Mouse (Mus musculus): ENCODE results near the gene Cdh22. TPM values are rescaled to one million over a fixed set of nuclear protein-coding genes. Genes with fewer than 3 reads are reported as not detected.
A peak's percentile ranks its signal among the peaks of the same experiment; 100 is the strongest.

Gene Cdh22
- 1.0 and 1.8 TPM in 2 replicates for polyA plus RNA-seq (2015; fragmentation: Nextera tagmentation; extraction: Ambion mirVana)

DNA sequence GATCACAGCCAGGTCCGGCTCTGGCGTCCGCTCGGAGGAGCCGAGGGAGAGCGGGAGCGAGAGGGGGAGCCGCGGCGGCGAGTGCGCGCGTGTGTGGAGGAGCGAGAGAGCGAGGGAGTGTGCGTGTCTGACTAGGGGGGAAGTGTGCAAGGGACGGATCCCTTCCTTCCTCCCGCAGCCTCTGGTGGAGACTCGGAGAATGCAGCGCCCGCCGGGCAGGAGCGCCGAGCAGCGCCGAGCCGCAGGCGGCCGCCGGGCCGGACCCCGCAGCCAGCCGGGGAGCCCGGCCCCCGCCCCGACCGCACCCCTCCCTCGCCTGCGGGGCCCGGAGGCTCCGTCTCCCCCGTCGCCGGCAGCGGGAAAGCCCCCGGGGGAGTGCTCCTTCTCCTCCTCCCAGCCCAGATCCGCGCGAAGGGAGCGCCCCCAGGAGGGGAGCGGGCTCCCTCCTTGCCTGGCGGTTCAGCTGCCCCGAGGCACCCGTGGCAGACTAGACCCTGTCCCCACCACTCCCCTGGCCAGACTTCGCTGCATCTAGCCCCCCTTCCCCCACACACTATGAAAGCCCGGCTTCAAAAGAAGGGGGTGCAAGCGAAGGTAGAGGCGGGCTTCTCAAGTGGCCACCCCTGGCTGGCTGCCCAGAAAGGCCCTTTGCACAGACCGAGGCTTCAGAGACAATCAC is at the start of gene Cdh22:
Cdh22 (minus strand) TSS at position 241 of the 679 bp plus-strand sequence.
- 0 out of 2 replicates have a peak, but pooled peaks cover 2% of the 10 kb centered on the region for H3K4me1 ChIP-seq (ENCODE audit: insufficient read depth, low read depth, low read length)
- H3K4me2 ChIP-seq (replicated peaks; ENCODE audit: low read depth, low read length) = peak within 1 kb of the TSS; percentile 92
- no peak within 1 kb of the TSS for H3K9ac ChIP-seq (replicated peaks; ENCODE audit: low read depth)
- DNase-seq (ENCODE audit: low spot score) (peak; percentile 73), ATAC-seq (peak; percentile 78)
- peak; percentile 60 for TF ChIP-seq CTCF (IDR thresholded peaks at IDR 0.05)
- TF ChIP-seq EP300 (IDR thresholded peaks at IDR 0.05) = no peak
- H3K9me3 ChIP-seq (ENCODE audit: low read length) = no peaks in the 10 kb centered on the region
- no peaks in the 10 kb centered on the region for H3K36me3 ChIP-seq (ENCODE audit: insufficient read depth, low read length)
- 3% methylated on average over 26 of the region's 60 CpGs for WGBS
- peaks cover 58% of the 10 kb centered on the region for H3K27me3 ChIP-seq (replicated peaks; ENCODE audit: insufficient read depth, low read length)
- H3K4me3 ChIP-seq (ENCODE audit: low read depth, low read length) = peak within 1 kb of the TSS; percentile 49
- no peak within 1 kb of the TSS for H3K27ac ChIP-seq (ENCODE audit: low read length)

- ATAC-seq (no peak), DNase-seq (ENCODE audit: low spot score) (no peak)
- peaks cover 5% of the 10 kb centered on the region for H3K4me1 ChIP-seq (ENCODE audit: insufficient read depth, low read depth, low read length)
- no peak overlapping the region for H3K9ac ChIP-seq (replicated peaks; ENCODE audit: low read depth)
- no peak overlapping the region for H3K4me2 ChIP-seq (replicated peaks; ENCODE audit: low read depth, low read length)
- H3K27ac ChIP-seq (ENCODE audit: low read length) = no peak overlapping the region
- no peak for TF ChIP-seq CTCF (IDR thresholded peaks at IDR 0.05)
- no peak for TF ChIP-seq EP300 (IDR thresholded peaks at IDR 0.05)
- no peak overlapping the region for H3K4me3 ChIP-seq (ENCODE audit: low read depth, low read length)
- H3K36me3 ChIP-seq (ENCODE audit: insufficient read depth, low read length) = peaks cover 5% of the 10 kb centered on the region; the same call in 1 of the 2 replicates
- no peaks in the 10 kb centered on the region for H3K9me3 ChIP-seq (ENCODE audit: low read length)
- H3K27me3 ChIP-seq (replicated peaks; ENCODE audit: insufficient read depth, low read length) = no peaks in the 10 kb centered on the region
- WGBS = 87% methylated on average over 7 of the region's 7 CpGs
Measured at GRCm38 (mm10) chr2:165284377-165284776, 49.7 kb upstream of the Cdh22 start.

DNA sequence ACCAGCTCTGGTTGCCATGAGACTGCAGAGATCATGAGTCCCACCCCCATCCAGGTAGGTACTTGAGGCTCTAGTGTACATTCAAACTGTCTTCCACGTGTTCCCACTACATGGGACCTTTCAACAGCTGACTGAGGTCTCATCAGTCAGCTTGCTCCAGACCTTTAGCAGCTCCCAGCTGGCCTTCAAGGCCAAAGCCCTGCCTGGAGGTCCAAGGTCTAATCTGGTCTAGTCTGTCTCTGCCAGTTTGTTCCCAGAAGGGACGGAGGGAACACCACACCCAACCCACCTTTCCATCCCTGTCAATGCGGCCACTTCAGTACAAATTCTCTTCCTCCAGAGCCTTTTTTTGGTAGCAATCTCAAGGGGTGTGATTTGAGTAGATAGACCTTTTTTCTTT is 49.0 kb upstream of the Cdh22 start:
- Histone ChIP-seq H3K36me3 (ENCODE audit: insufficient read depth, low read length) (peaks cover 8% of the 10 kb centered on the region; the same call in 1 of the 2 replicates), H3K9me3 (ENCODE audit: low read length) (no peaks in the 10 kb centered on the region), H3K4me3 (ENCODE audit: low read depth, low read length) (no peak overlapping the region), H3K27me3 (replicated peaks; ENCODE audit: insufficient read depth, low read length) (no peaks in the 10 kb centered on the region), H3K4me1 (ENCODE audit: insufficient read depth, low read depth, low read length) (peaks cover 5% of the 10 kb centered on the region), H3K4me2 (replicated peaks; ENCODE audit: low read depth, low read length) (no peak overlapping the region), H3K9ac (replicated peaks; ENCODE audit: low read depth) (no peak overlapping the region), H3K27ac (ENCODE audit: low read length) (no peak overlapping the region)
- no peak for DNase-seq (ENCODE audit: low spot score)
- ATAC-seq = no peak
- TF ChIP-seq EP300 (IDR thresholded peaks at IDR 0.05) (no peak), CTCF (IDR thresholded peaks at IDR 0.05) (no peak)
- 87% methylated on average over 3 of the region's 3 CpGs for WGBS

GRCm38 (mm10) chr2:165281779-165282311 is 47.2 kb upstream of the Cdh22 start:
- Histone ChIP-seq H3K9me3 (ENCODE audit: low read length) (no peaks in the 10 kb centered on the region), H3K9ac (replicated peaks; ENCODE audit: low read depth) (no peak overlapping the region), H3K4me2 (replicated peaks; ENCODE audit: low read depth, low read length) (no peak overlapping the region), H3K4me3 (ENCODE audit: low read depth, low read length) (no peak overlapping the region), H3K27ac (ENCODE audit: low read length) (no peak overlapping the region), H3K4me1 (ENCODE audit: insufficient read depth, low read depth, low read length) (no peaks in the 10 kb centered on the region; the same call in 1 of the 2 replicates), H3K27me3 (replicated peaks; ENCODE audit: insufficient read depth, low read length) (no peaks in the 10 kb centered on the region), H3K36me3 (ENCODE audit: insufficient read depth, low read length) (peaks cover 8% of the 10 kb centered on the region; the same call in 1 of the 2 replicates)
- TF ChIP-seq EP300 (IDR thresholded peaks at IDR 0.05) (no peak), CTCF (IDR thresholded peaks at IDR 0.05) (peak; percentile 11; the same call in 1 of the 2 replicates)
- peak; percentile 27 for ATAC-seq
- 38% methylated on average over 3 of the region's 6 CpGs for WGBS
- DNase-seq (ENCODE audit: low spot score) = peak; percentile 18

DNA sequence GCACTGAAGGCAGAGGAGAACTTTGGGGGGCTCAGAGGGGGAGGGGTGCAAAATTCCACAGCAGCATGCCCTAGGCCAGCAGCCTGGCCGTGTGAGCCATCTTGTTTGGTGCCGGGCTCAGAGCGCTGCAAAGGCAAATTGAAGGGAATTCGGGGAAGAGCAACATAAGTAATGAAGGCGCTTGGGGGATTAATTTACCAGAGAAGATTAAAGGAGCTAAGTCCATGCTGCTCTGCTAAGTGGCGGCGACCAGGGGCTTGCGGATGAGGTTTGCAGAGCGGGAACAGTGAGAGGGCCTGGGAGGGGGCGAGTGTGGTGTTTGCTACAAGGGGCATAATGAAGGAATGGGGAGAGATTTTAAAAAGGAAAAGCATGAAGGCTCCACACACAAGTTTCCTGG is 44.7 kb upstream of the Cdh22 start:
- TF ChIP-seq CTCF (IDR thresholded peaks at IDR 0.05) (no peak), EP300 (IDR thresholded peaks at IDR 0.05) (no peak)
- Histone ChIP-seq H3K9ac (replicated peaks; ENCODE audit: low read depth) (no peak overlapping the region), H3K27ac (ENCODE audit: low read length) (no peak overlapping the region), H3K27me3 (replicated peaks; ENCODE audit: insufficient read depth, low read length) (no peaks in the 10 kb centered on the region), H3K4me1 (ENCODE audit: insufficient read depth, low read depth, low read length) (no peaks in the 10 kb centered on the region), H3K36me3 (ENCODE audit: insufficient read depth, low read length) (peaks cover 8% of the 10 kb centered on the region; the same call in 1 of the 2 replicates), H3K4me2 (replicated peaks; ENCODE audit: low read depth, low read length) (no peak overlapping the region), H3K4me3 (ENCODE audit: low read depth, low read length) (no peak overlapping the region), H3K9me3 (ENCODE audit: low read length) (no peaks in the 10 kb centered on the region)
- ATAC-seq = no peak
- WGBS = 69% methylated on average over 10 of the region's 10 CpGs
- no peak for DNase-seq (ENCODE audit: low spot score)

DNA sequence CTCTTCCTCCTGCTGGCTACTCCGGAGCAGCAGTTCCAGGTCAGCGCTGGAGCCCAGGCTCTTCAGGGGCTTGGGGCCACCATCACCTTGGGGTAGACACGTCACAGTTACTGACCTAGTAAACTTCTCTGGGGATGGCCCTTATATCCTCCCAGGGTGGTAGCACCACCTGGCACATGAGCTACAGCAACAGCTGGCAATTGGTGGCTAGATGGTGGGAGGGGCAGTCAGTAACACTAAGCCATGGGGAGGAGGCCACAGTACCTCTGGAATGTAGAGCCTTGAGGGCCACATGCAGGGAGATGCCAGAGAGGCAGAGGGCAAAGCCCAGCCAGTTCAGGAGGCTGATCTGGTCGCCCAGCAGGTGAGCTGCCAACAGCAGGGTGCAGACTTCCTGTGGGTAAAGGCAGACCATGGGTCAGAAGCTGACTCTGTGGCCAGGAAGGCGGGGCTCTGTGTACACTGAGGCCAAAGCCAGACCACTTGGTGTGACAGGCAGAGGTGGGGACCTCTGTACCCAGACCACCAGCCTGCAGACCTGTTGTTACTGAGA is 42.6 kb upstream of the Cdh22 start:
- TF ChIP-seq EP300 (IDR thresholded peaks at IDR 0.05) = no peak
- no peak for TF ChIP-seq CTCF (IDR thresholded peaks at IDR 0.05)
- Histone ChIP-seq H3K27ac (ENCODE audit: low read length) (no peak overlapping the region), H3K36me3 (ENCODE audit: insufficient read depth, low read length) (peaks cover 3% of the 10 kb centered on the region; the same call in 1 of the 2 replicates), H3K4me3 (ENCODE audit: low read depth, low read length) (no peak overlapping the region), H3K9me3 (ENCODE audit: low read length) (no peaks in the 10 kb centered on the region), H3K27me3 (replicated peaks; ENCODE audit: insufficient read depth, low read length) (no peaks in the 10 kb centered on the region), H3K4me1 (ENCODE audit: insufficient read depth, low read depth, low read length) (no peaks in the 10 kb centered on the region), H3K9ac (replicated peaks; ENCODE audit: low read depth) (no peak overlapping the region), H3K4me2 (replicated peaks; ENCODE audit: low read depth, low read length) (no peak overlapping the region)
- DNase-seq (ENCODE audit: low spot score) (no peak), ATAC-seq (no peak)
- 81% methylated on average over 5 of the region's 5 CpGs for WGBS
